Mouse (Mus musculus) heart, embryonic 16.5 days (tissue): ENCODE measurements at regions not wholly inside any gene's neighbourhood (a gene's known extent, or its start where the extent isn't known, plus 50 kb on each side); places are given as distances from the start of the nearest gene placed in this dataset.

Source experiments
- ATAC-seq: fragments of 200-750 bp; cut with Nextera tagmentation; replicated peaks from 2 replicates; pipeline ENCODE4 v1.8.0; 2017; ENCODE audit warnings: moderate number of reproducible peaks; ENCODE audit not compliant: insufficient read depth, low FRiP score; ENCODE audit errors: extremely low read depth
- H3K27ac ChIP-seq: fragments of 300-500 bp; sonication (generic); 2 replicates; pipeline ENCODE4 v1.5.1; 2014; ENCODE audit warnings: mild to moderate bottlenecking, low read length, control low read depth, moderate library complexity
- H3K27me3 ChIP-seq: fragments of 300-500 bp; sonication (generic); 2 replicates; pipeline ENCODE4 v1.6.1; 2014; ENCODE audit warnings: low read length, mixed read lengths; ENCODE audit not compliant: control insufficient read depth, insufficient read depth
- H3K36me3 ChIP-seq: fragments of 300-500 bp; sonication (generic); 2 replicates; pipeline ENCODE4 v1.6.1; 2014; ENCODE audit not compliant: control insufficient read depth, insufficient read depth
- H3K4me1 ChIP-seq: fragments of 300-500 bp; sonication (generic); 2 replicates; pipeline ENCODE4 v1.6.1; 2014; ENCODE audit warnings: low read length, mixed read lengths; ENCODE audit not compliant: control insufficient read depth, insufficient read depth
- H3K4me2 ChIP-seq: fragments of 300-500 bp; sonication (generic); 2 replicates; pipeline ENCODE4 v1.6.1; 2014; ENCODE audit warnings: low read depth, mild to moderate bottlenecking, control low read depth, low read length
- H3K4me3 ChIP-seq: fragments of 300-500 bp; sonication (generic); 2 replicates; pipeline ENCODE4 v1.5.1; 2014; ENCODE audit warnings: mild to moderate bottlenecking, control low read depth, low read length
- H3K9ac ChIP-seq: fragments of 300-500 bp; sonication (generic); 2 replicates; pipeline ENCODE4 v1.6.1; 2014; ENCODE audit warnings: low read length, control low read depth
- H3K9me3 ChIP-seq: fragments of 300-500 bp; sonication (generic); replicated peaks from 2 replicates; pipeline ENCODE4 v1.6.1; 2016; ENCODE audit warnings: low read length; ENCODE audit not compliant: control insufficient read depth
- WGBS: fragments of 180-500 bp; shearing (Covaris S2); extraction: QIAGEN DNeasy Blood & Tissue Kit; methylation state at CpG from one replicate; pipeline ENCODE4 v1.1.7; 2014; 5-methylcytosine and 5-hydroxymethylcytosine counted together

GRCm38 (mm10) chr12:77789427-77789826, 404.6 kb upstream of the Gm6657 start:
- 8% methylated on average over 8 of the region's 8 CpGs for WGBS
- no peaks in the 10 kb centered on the region for H3K27me3 ChIP-seq
- peaks cover 12% of the 10 kb centered on the region for H3K4me1 ChIP-seq
- H3K4me2 ChIP-seq = peak overlapping the region; percentile 56
- H3K4me3 ChIP-seq = peak overlapping the region; percentile 35
- no peak; the same call in 1 of the 2 replicates for ATAC-seq
- no peaks in the 10 kb centered on the region for H3K9me3 ChIP-seq
- H3K27ac ChIP-seq = no peak overlapping the region
- H3K9ac ChIP-seq = peak overlapping the region; percentile 31; the same call in 1 of the 2 replicates
- no peaks in the 10 kb centered on the region for H3K36me3 ChIP-seq

DNA sequence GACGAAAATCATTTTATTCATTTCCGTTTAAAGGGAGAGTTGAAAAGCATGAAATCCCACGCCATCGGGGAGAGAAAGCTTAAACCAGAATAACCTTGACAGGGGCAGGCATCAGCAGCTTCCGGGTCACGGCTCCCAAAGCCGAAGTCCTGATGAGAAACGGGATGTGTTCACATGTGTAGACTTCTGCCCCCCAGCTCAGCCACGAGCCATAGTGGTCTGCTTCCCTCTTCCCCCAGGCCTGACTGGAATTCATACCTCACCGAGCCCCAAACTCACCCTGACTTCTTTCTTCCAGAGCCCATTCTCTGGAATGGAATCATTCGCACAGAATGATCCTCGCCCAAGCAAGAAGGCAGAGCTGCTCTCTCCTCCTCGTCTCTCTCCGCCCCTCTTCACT, 404.2 kb upstream of the Gm6657 start:
- H3K27me3 ChIP-seq = no peaks in the 10 kb centered on the region
- no peak for ATAC-seq
- WGBS = 30% methylated on average over 14 of the region's 14 CpGs
- peaks cover 12% of the 10 kb centered on the region for H3K4me1 ChIP-seq
- H3K4me2 ChIP-seq = peak overlapping the region; percentile 56
- no peak overlapping the region for H3K27ac ChIP-seq
- H3K9me3 ChIP-seq = no peaks in the 10 kb centered on the region
- no peaks in the 10 kb centered on the region for H3K36me3 ChIP-seq
- H3K4me3 ChIP-seq = peak overlapping the region; percentile 35
- H3K9ac ChIP-seq = peak overlapping the region; percentile 31; the same call in 1 of the 2 replicates

GRCm38 (mm10) chr12:77790891-77791672, 403.0 kb upstream of the Gm6657 start:
- H3K27me3 ChIP-seq = no peaks in the 10 kb centered on the region
- 39% methylated on average over 13 of the region's 13 CpGs for WGBS
- H3K4me2 ChIP-seq = peak overlapping the region; percentile 22
- 0 out of 2 replicates have a peak, but pooled peaks have one; percentile 54 for ATAC-seq
- no peak overlapping the region for H3K9ac ChIP-seq
- H3K9me3 ChIP-seq = no peaks in the 10 kb centered on the region
- peaks cover 12% of the 10 kb centered on the region for H3K4me1 ChIP-seq
- no peak overlapping the region for H3K4me3 ChIP-seq
- H3K27ac ChIP-seq = peak overlapping the region; percentile 51
- H3K36me3 ChIP-seq = no peaks in the 10 kb centered on the region

GRCm38 (mm10) chr12:77798516-77798915, 395.5 kb upstream of the Gm6657 start:
- 76% methylated on average over 4 of the region's 4 CpGs for WGBS
- no peak overlapping the region for H3K4me2 ChIP-seq
- no peak overlapping the region for H3K27ac ChIP-seq
- H3K27me3 ChIP-seq = no peaks in the 10 kb centered on the region
- ATAC-seq = no peak
- H3K9me3 ChIP-seq = no peaks in the 10 kb centered on the region
- H3K4me3 ChIP-seq = no peak overlapping the region
- no peaks in the 10 kb centered on the region for H3K4me1 ChIP-seq
- no peak overlapping the region for H3K9ac ChIP-seq
- H3K36me3 ChIP-seq = no peaks in the 10 kb centered on the region

DNA sequence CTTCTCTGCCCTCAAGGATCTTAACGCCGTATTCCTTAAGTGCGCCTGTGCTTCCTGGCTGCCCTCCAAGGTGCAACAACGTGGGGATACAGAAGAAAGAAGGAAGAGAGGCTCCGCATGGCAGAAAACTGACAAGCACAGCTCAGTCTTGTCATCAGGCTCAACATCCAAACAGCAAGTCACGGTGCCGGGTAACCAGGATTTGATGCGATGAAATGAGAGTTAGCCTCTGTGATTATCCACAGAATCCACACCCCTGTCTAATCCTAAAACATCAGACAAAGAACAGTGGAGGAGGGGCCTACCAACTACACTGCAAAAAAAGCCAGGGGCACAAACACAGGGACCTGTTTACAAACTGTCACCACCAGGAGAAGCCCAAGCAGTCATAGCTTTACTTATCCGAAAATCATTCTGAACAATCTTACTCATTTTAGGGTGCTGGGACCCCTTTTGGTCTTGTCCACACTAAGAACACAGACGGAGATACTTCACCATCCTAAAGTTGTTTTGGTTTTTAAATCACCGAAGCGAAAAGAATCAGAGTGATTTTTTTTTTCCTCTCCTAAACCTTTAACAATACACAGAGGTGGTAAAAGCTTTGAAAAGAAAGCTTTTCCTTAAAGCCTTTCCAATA, 394.8 kb upstream of the Gm6657 start:
- Histone ChIP-seq H3K27me3 (no peaks in the 10 kb centered on the region), H3K9ac (no peak overlapping the region), H3K9me3 (no peaks in the 10 kb centered on the region), H3K4me1 (no peaks in the 10 kb centered on the region), H3K4me2 (no peak overlapping the region), H3K36me3 (no peaks in the 10 kb centered on the region), H3K27ac (no peak overlapping the region), H3K4me3 (no peak overlapping the region)
- WGBS = 63% methylated on average over 12 of the region's 12 CpGs
- ATAC-seq = no peak

GRCm38 (mm10) chr12:77807674-77808073, 386.4 kb upstream of the Gm6657 start:
- no peak for ATAC-seq
- H3K27me3 ChIP-seq = no peaks in the 10 kb centered on the region
- 84% methylated on average over 7 of the region's 7 CpGs for WGBS
- no peak overlapping the region for H3K4me3 ChIP-seq
- no peak overlapping the region for H3K4me2 ChIP-seq
- H3K9me3 ChIP-seq = no peaks in the 10 kb centered on the region
- H3K4me1 ChIP-seq = no peaks in the 10 kb centered on the region
- H3K9ac ChIP-seq = no peak overlapping the region
- H3K27ac ChIP-seq = no peak overlapping the region
- no peaks in the 10 kb centered on the region for H3K36me3 ChIP-seq

DNA sequence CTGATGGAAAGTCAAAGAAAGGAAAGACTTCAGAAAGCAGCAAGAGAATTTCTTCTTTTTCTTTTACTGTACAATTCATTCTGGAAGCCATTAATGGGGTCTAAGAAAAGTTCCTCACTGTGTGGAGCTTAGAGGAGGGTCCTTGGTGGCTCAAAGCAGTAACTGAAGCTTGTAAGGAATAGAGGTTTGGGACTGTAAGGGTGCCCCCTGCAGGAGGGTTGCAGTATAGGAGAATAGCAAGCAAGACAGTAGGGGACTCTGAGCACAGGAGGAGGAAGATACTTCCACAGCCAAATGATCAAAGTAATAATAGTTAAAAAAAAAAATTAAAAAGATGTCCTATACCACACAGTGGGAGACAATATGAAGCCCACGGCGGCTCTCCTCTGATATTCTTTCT, 382.8 kb upstream of the Gm6657 start:
- Histone ChIP-seq H3K4me1 (no peaks in the 10 kb centered on the region), H3K27ac (no peak overlapping the region), H3K9me3 (no peaks in the 10 kb centered on the region), H3K36me3 (no peaks in the 10 kb centered on the region), H3K9ac (no peak overlapping the region), H3K4me3 (no peak overlapping the region), H3K4me2 (no peak overlapping the region), H3K27me3 (no peaks in the 10 kb centered on the region)
- WGBS = 52% methylated on average over 2 of the region's 2 CpGs
- ATAC-seq = no peak

- H3K27me3 ChIP-seq = no peaks in the 10 kb centered on the region
- no peak overlapping the region for H3K9ac ChIP-seq
- H3K4me3 ChIP-seq = no peak overlapping the region
- no peaks in the 10 kb centered on the region for H3K9me3 ChIP-seq
- H3K36me3 ChIP-seq = no peaks in the 10 kb centered on the region
- no peaks in the 10 kb centered on the region for H3K4me1 ChIP-seq
- no peak for ATAC-seq
- WGBS = 87% methylated on average over 16 of the region's 16 CpGs
- no peak overlapping the region for H3K4me2 ChIP-seq
- H3K27ac ChIP-seq = no peak overlapping the region
These were observed 374.6 kb upstream of the Gm6657 start for GRCm38 (mm10) chr12:77819456-77819855.

DNA sequence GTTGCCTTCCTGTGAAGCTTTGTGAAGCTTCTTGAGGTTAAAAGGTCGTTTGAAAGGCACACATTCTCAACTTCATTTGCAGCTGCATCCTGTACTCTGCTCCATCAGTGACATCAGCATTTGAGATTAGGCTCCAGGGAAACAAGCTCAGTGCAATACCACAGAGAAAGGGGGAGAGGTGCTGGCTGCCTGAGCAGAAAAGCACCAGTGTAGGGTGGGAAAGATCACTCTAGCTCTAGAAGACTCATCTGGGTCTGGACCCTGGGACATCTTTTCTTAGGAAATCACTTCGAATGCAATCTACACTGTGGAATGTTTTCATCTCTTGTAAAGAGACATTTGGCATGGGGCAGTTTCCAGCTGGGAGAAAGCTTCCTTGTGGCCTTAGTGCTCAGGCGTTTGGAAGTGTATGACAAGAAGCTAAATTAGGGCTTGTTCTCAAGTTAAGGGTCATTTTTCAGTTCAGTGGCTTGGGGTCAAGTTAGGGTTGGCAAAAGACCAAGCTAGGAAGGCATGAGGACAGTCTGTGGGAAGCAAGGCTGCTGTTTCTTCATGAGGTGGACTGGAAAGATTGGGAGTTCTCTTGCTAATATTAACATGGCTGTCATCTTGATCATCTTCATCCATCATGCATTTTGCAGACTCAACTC, 370.5 kb upstream of the Gm6657 start:
- WGBS = 29% methylated on average over 3 of the region's 3 CpGs

More for the DNA sequence above, 370.5 kb upstream of the Gm6657 start:
- Histone ChIP-seq H3K9me3 (0 out of 2 replicates have a peak, but pooled peaks cover 4% of the 10 kb centered on the region), H3K4me1 (no peaks in the 10 kb centered on the region), H3K36me3 (no peaks in the 10 kb centered on the region), H3K4me3 (no peak overlapping the region), H3K27ac (no peak overlapping the region), H3K27me3 (no peaks in the 10 kb centered on the region), H3K9ac (no peak overlapping the region), H3K4me2 (no peak overlapping the region)
- ATAC-seq = no peak
